Mouse (Mus musculus): ENCODE measurements around the gene Pcx.

GRCm38 (mm10) chr19:4646917-4647492 lies 136.7 kb downstream of the Pcx start:
- TF ChIP-seq CTCF (IDR thresholded peaks at IDR 0.05) (no peak), POLR2A (IDR thresholded peaks at IDR 0.05; ENCODE audit: insufficient read depth, low read depth, low read length) (no peak)

Measured in heart, adult 2 months (tissue).